Mouse (Mus musculus) MEL (cell line): ENCODE data around the gene Sept12. TPM values are rescaled to one million over a fixed set of nuclear protein-coding genes. Genes with fewer than 3 reads are reported as not detected.

Experiments
- DNase-seq: peaks from one replicate; pipeline ENCODE4 v3.0.0; 2011; ENCODE audit warnings: low read depth, low spot score
- H3K27ac ChIP-seq: 2 replicates; pipeline ENCODE4 v1.5.1; 2012; ENCODE audit warnings: low read depth, mild to moderate bottlenecking, control low read depth, low read length, moderate library complexity; ENCODE audit not compliant: control insufficient read depth
- H3K27me3 ChIP-seq, 2 experiments: fragments of 150-350 bp in 1 of 2; sonication (generic) in 1 of 2; 2 replicates each; pipeline ENCODE4 v1.6.1; 2012; ENCODE audit warnings: low read length in 2 of 2, mild to moderate bottlenecking in 2 of 2, improper control_type of control experiment in 1 of 2, moderate library complexity in 1 of 2; ENCODE audit not compliant: insufficient read depth in 2 of 2, control insufficient read depth in 1 of 2
- H3K36me3 ChIP-seq, 2 experiments: 2 replicates each; pipeline ENCODE4 v1.6.1; 2012 to 2014; ENCODE audit warnings: low read length in 2 of 2, improper control_type of control experiment in 1 of 2, inconsistent platforms in 1 of 2, mild to moderate bottlenecking in 1 of 2; ENCODE audit not compliant: insufficient read depth in 2 of 2, control insufficient read depth in 1 of 2
- H3K4me1 ChIP-seq, 2 experiments: fragments of 150-350 bp in 1 of 2; sonication (generic) in 1 of 2; 2 replicates each; pipeline ENCODE4 v1.6.1; 2012; ENCODE audit warnings: low read length in 2 of 2, improper control_type of control experiment in 1 of 2, mild to moderate bottlenecking in 1 of 2; ENCODE audit not compliant: insufficient read depth in 2 of 2, control insufficient read depth in 1 of 2
- H3K4me3 ChIP-seq, 2 experiments: fragments of 150-350 bp in 1 of 2; sonication (generic) in 1 of 2; 2 replicates each; pipeline ENCODE4 v1.5.1; 2012; ENCODE audit warnings: low read depth in 2 of 2, low read length in 2 of 2, mild to moderate bottlenecking in 2 of 2, moderate library complexity in 2 of 2, control low read depth in 1 of 2, improper control_type of control experiment in 1 of 2; ENCODE audit not compliant: control insufficient read depth in 1 of 2, insufficient read depth in 1 of 2
- H3K79me2 ChIP-seq: 2 replicates; pipeline ENCODE4 v1.6.1; 2012; ENCODE audit warnings: mild to moderate bottlenecking, low read length, moderate library complexity; ENCODE audit not compliant: control insufficient read depth, poor library complexity, insufficient read depth
- H3K9ac ChIP-seq: 2 replicates; pipeline ENCODE4 v1.6.1; 2012; ENCODE audit warnings: low read depth, mild to moderate bottlenecking, control low read depth, low read length, moderate library complexity; ENCODE audit not compliant: control insufficient read depth, poor library complexity, severe bottlenecking
- H3K9me3 ChIP-seq: fragments of 150-350 bp; sonication (generic); replicated peaks from 2 replicates; pipeline ENCODE4 v1.6.1; 2012; ENCODE audit warnings: mild to moderate bottlenecking, low read length, improper control_type of control experiment, moderate library complexity; ENCODE audit not compliant: insufficient read depth
- E2F4 ChIP-seq: IDR thresholded peaks from 2 replicates; pipeline ENCODE4 v1.6.1; 2011; ENCODE audit warnings: low read depth, low read length, improper control_type of control experiment, borderline replicate concordance
- GABPA ChIP-seq: IDR thresholded peaks from 2 replicates; pipeline ENCODE4 v1.6.1; 2012; ENCODE audit warnings: low read depth, mild to moderate bottlenecking, inconsistent platforms, low read length, improper control_type of control experiment, moderate library complexity
- GATA1 ChIP-seq: IDR thresholded peaks from 2 replicates; pipeline ENCODE4 v1.6.1; 2011; ENCODE audit warnings: low read depth, low read length, improper control_type of control experiment
- HCFC1 ChIP-seq: IDR thresholded peaks from 2 replicates; pipeline ENCODE4 v1.6.1; 2012; ENCODE audit warnings: low read depth, mild to moderate bottlenecking, inconsistent platforms, low read length, improper control_type of control experiment, moderate library complexity
- JUND ChIP-seq: IDR thresholded peaks from 2 replicates; pipeline ENCODE4 v1.6.1; 2011; ENCODE audit warnings: low read depth, mild to moderate bottlenecking, improper control_type of control experiment, low read length
- MAZ ChIP-seq: IDR thresholded peaks from 2 replicates; pipeline ENCODE4 v1.6.1; 2012; ENCODE audit warnings: low read depth, mild to moderate bottlenecking, inconsistent platforms, low read length, improper control_type of control experiment
- MEF2A ChIP-seq: IDR thresholded peaks from 2 replicates; pipeline ENCODE4 v1.6.1; 2014; ENCODE audit warnings: low read depth, mild to moderate bottlenecking, inconsistent platforms, low read length, improper control_type of control experiment; ENCODE audit not compliant: poor library complexity, insufficient replicate concordance, severe bottlenecking; ENCODE audit errors: extremely low read depth
- MXI1 ChIP-seq: IDR thresholded peaks from 2 replicates; pipeline ENCODE4 v1.6.1; 2011; ENCODE audit warnings: mild to moderate bottlenecking, low read depth, low read length, improper control_type of control experiment
- NELFE ChIP-seq: IDR thresholded peaks from 2 replicates; pipeline ENCODE4 v1.6.1; 2011; ENCODE audit warnings: low read depth, low read length, improper control_type of control experiment
- NRF1 ChIP-seq: IDR thresholded peaks from 2 replicates; pipeline ENCODE4 v1.6.1; 2014; ENCODE audit warnings: low read depth, mild to moderate bottlenecking, inconsistent platforms, low read length, improper control_type of control experiment, moderate library complexity; ENCODE audit not compliant: poor library complexity, insufficient read depth, severe bottlenecking
- POLR2AphosphoS5 ChIP-seq: IDR thresholded peaks from 2 replicates; pipeline ENCODE4 v1.6.1; 2012; ENCODE audit warnings: low read depth, borderline replicate concordance, mild to moderate bottlenecking, inconsistent platforms, low read length, moderate library complexity, mixed read lengths
- RAD21 ChIP-seq: IDR thresholded peaks from 2 replicates; pipeline ENCODE4 v1.6.1; 2011; ENCODE audit warnings: mild to moderate bottlenecking, low read depth, low read length, improper control_type of control experiment
- RCOR1 ChIP-seq: IDR thresholded peaks from 2 replicates; pipeline ENCODE4 v1.6.1; 2012; ENCODE audit warnings: low read depth, mild to moderate bottlenecking, inconsistent platforms, low read length, improper control_type of control experiment
- SIN3A ChIP-seq: IDR thresholded peaks from 2 replicates; pipeline ENCODE4 v1.6.1; 2012; ENCODE audit warnings: low read length, improper control_type of control experiment, inconsistent platforms
- TBP ChIP-seq: IDR thresholded peaks from 2 replicates; pipeline ENCODE4 v1.8.0; 2011; ENCODE audit warnings: low read depth, low read length, improper control_type of control experiment
- TCF12 ChIP-seq: IDR thresholded peaks from 2 replicates; pipeline ENCODE4 v1.6.1; 2014; ENCODE audit warnings: low read depth, mild to moderate bottlenecking, inconsistent platforms, low read length, improper control_type of control experiment, moderate library complexity
- UBTF ChIP-seq: IDR thresholded peaks from 2 replicates; pipeline ENCODE4 v1.6.1; 2012; ENCODE audit warnings: low read depth, mild to moderate bottlenecking, inconsistent platforms, low read length, improper control_type of control experiment, moderate library complexity, borderline replicate concordance; ENCODE audit not compliant: insufficient read depth
- USF1 ChIP-seq: IDR thresholded peaks from 2 replicates; pipeline ENCODE4 v1.6.1; 2014; ENCODE audit warnings: low read depth, mild to moderate bottlenecking, inconsistent platforms, low read length, improper control_type of control experiment, moderate library complexity
- ZC3H11A ChIP-seq: IDR thresholded peaks from 2 replicates; pipeline ENCODE4 v1.6.1; 2012; ENCODE audit warnings: low read depth, mild to moderate bottlenecking, inconsistent platforms, low read length, improper control_type of control experiment
- ZKSCAN1 ChIP-seq: IDR thresholded peaks from 2 replicates; pipeline ENCODE4 v1.6.1; 2012; ENCODE audit warnings: low read depth, mild to moderate bottlenecking, inconsistent platforms, low read length, improper control_type of control experiment, moderate library complexity
- ZMIZ1 ChIP-seq: IDR thresholded peaks from 2 replicates; pipeline ENCODE4 v1.6.1; 2012; ENCODE audit warnings: low read depth, mild to moderate bottlenecking, inconsistent platforms, low read length, improper control_type of control experiment, moderate library complexity
- polyA plus RNA-seq, 2 experiments: library from polyadenylated mRNA; stranded (reverse) in 1 of 2; unstranded in 1 of 2; fragments of >175 nt in 1 of 2; fragments of >200 nt in 1 of 2; gene quantifications; 2 replicates each; pipeline versions ENCODE4 v1.2.1 to v1.2.4; 2012; ENCODE audit warnings: low replicate concordance in 2 of 2, low read depth in 1 of 2; ENCODE audit not compliant: insufficient read length in 2 of 2, insufficient read depth in 1 of 2, missing spikeins in 1 of 2
- total RNA-seq: library from RNA; depleted of rRNA; stranded (reverse); fragments of 300-350 nt; gene quantifications from 2 replicates; pipeline ENCODE4 v1.2.3, GENCODE M21; 2012

Sept12 gene
- total and polyA plus RNA-seq, 3 experiments, result 0.07 TPM; not detected in 2

- no peaks in the 10 kb centered on the region for H3K9me3 ChIP-seq
- TF ChIP-seq HCFC1 (no peak), TCF12 (no peak), MAZ (no peak), ZC3H11A (no peak), RCOR1 (no peak), GATA1 (no peak), NRF1 (no peak), POLR2AphosphoS5 (no peak), ZMIZ1 (no peak), E2F4 (no peak), RAD21 (no peak), NELFE (no peak), ZKSCAN1 (no peak), MEF2A (no peak), MXI1 (no peak), JUND (no peak), TBP (no peak)
- TF ChIP-seq, all 39 proteins: peak for 0
- peaks cover 0 to 13% of the 10 kb centered on the region in 2 experiments; a peak in 1 of 4 replicates for H3K4me1 ChIP-seq
- H3K27me3 ChIP-seq, result no peaks in the 10 kb centered on the region
- peak overlapping the region; percentile 81 to 92 for H3K4me3 ChIP-seq
- no peak for DNase-seq
- H3K9ac ChIP-seq, result peak overlapping the region; percentile 82
- peaks cover 17% of the 10 kb centered on the region for H3K79me2 ChIP-seq
- H3K36me3 ChIP-seq, result peaks cover 0 to 5% of the 10 kb centered on the region in 2 experiments; a peak in 1 of 4 replicates
- H3K27ac ChIP-seq, result no peak overlapping the region
Measured at GRCm38 (mm10) chr16:4965392-4966129, 32.1 kb downstream of the Sept12 start.

- peak; percentile 12 for TF ChIP-seq SIN3A
- no peak for TF ChIP-seq RCOR1
- no peak for TF ChIP-seq USF1
- TF ChIP-seq GABPA, result no peak
- 0 out of 2 replicates have a peak, but pooled peaks have one; percentile 2 for TF ChIP-seq TCF12
- TF ChIP-seq UBTF, result no peak
- TF ChIP-seq NRF1, result no peak
- no peak for TF ChIP-seq ZC3H11A
- TF ChIP-seq, all 39 proteins: peak for 2
- Histone ChIP-seq H3K36me3 (peaks cover 0 to 5% of the 10 kb centered on the region in 2 experiments; a peak in 1 of 4 replicates), H3K27ac (peak overlapping the region; percentile 56), H3K4me1 (peaks cover 0 to 13% of the 10 kb centered on the region in 2 experiments; a peak in 1 of 4 replicates), H3K9me3 (no peaks in the 10 kb centered on the region), H3K4me3 (peak overlapping the region; percentile 81 to 92), H3K79me2 (peaks cover 17% of the 10 kb centered on the region), H3K27me3 (no peaks in the 10 kb centered on the region), H3K9ac (peak overlapping the region; percentile 82)
- DNase-seq, result peak; percentile 69
Measured at GRCm38 (mm10) chr16:4964731-4965391, 32.8 kb downstream of the Sept12 start.
